Mouse (Mus musculus): Measurements from ENCODE around the gene Hoxb2. TPM values are rescaled to one million over a fixed set of nuclear protein-coding genes. Genes with fewer than 3 reads are reported as not detected.

Hoxb2 gene
- polyA plus RNA-seq, 1 experiment: 4.7 TPM

GRCm38 (mm10) chr11:96313134-96313533, 37.2 kb upstream of the Hoxb2 start:
- WGBS: 25% methylated on average over 2 of the region's 2 CpGs
- DNase-seq: no peak
- H3K4me1 ChIP-seq (ENCODE audit: control insufficient read depth, insufficient read depth, low read length): no peaks in the 10 kb centered on the region
- peaks cover 9% of the 10 kb centered on the region; the same call in 1 of the 2 replicates for H3K27me3 ChIP-seq (ENCODE audit: control insufficient read depth, insufficient read depth, low read length)
- TF ChIP-seq POLR2A (IDR thresholded peaks at IDR 0.05; ENCODE audit: borderline replicate concordance, insufficient read depth, low read length) (no peak), CTCF (IDR thresholded peaks at IDR 0.05; ENCODE audit: borderline replicate concordance, insufficient read depth, low read depth, low read length) (no peak)
- no peak overlapping the region for H3K27ac ChIP-seq (ENCODE audit: insufficient read depth, low read length)
- no peak overlapping the region for H3K4me3 ChIP-seq (replicated peaks; ENCODE audit: insufficient read depth, low read depth, low read length)

GRCm38 (mm10) chr11:96313806-96314428, 36.4 kb upstream of the Hoxb2 start:
- TF ChIP-seq POLR2A (IDR thresholded peaks at IDR 0.05; ENCODE audit: borderline replicate concordance, insufficient read depth, low read length): no peak
- TF ChIP-seq CTCF (IDR thresholded peaks at IDR 0.05; ENCODE audit: borderline replicate concordance, insufficient read depth, low read depth, low read length): no peak
- H3K4me1 ChIP-seq (ENCODE audit: control insufficient read depth, insufficient read depth, low read length): no peaks in the 10 kb centered on the region
- peaks cover 9% of the 10 kb centered on the region; the same call in 1 of the 2 replicates for H3K27me3 ChIP-seq (ENCODE audit: control insufficient read depth, insufficient read depth, low read length)
- H3K4me3 ChIP-seq (replicated peaks; ENCODE audit: insufficient read depth, low read depth, low read length): no peak overlapping the region
- 6% methylated on average over 12 of the region's 12 CpGs for WGBS
- H3K27ac ChIP-seq (ENCODE audit: insufficient read depth, low read length): no peak overlapping the region
- DNase-seq: no peak

GRCm38 (mm10) chr11:96314671-96315343, 35.5 kb upstream of the Hoxb2 start:
- no peak for DNase-seq
- H3K27me3 ChIP-seq (ENCODE audit: control insufficient read depth, insufficient read depth, low read length): peaks cover 11% of the 10 kb centered on the region; the same call in 1 of the 2 replicates
- WGBS: 2% methylated on average over 34 of the region's 34 CpGs

GRCm38 (mm10) chr11:96315344-96315681, 35.0 kb upstream of the Hoxb2 start:
- DNase-seq: no peak
- Histone ChIP-seq H3K4me1 (ENCODE audit: control insufficient read depth, insufficient read depth, low read length) (no peaks in the 10 kb centered on the region), H3K27me3 (ENCODE audit: control insufficient read depth, insufficient read depth, low read length) (peaks cover 13% of the 10 kb centered on the region; the same call in 1 of the 2 replicates), H3K4me3 (replicated peaks; ENCODE audit: insufficient read depth, low read depth, low read length) (no peak overlapping the region), H3K27ac (ENCODE audit: insufficient read depth, low read length) (no peak overlapping the region)
- TF ChIP-seq CTCF (IDR thresholded peaks at IDR 0.05; ENCODE audit: borderline replicate concordance, insufficient read depth, low read depth, low read length) (no peak), POLR2A (IDR thresholded peaks at IDR 0.05; ENCODE audit: borderline replicate concordance, insufficient read depth, low read length) (no peak)
- 4% methylated on average over 5 of the region's 5 CpGs for WGBS

More at GRCm38 (mm10) chr11:96314671-96315343, 35.5 kb upstream of the Hoxb2 start:
- H3K27ac ChIP-seq (ENCODE audit: insufficient read depth, low read length): no peak overlapping the region
- H3K4me3 ChIP-seq (replicated peaks; ENCODE audit: insufficient read depth, low read depth, low read length): no peak overlapping the region
- no peak for TF ChIP-seq POLR2A (IDR thresholded peaks at IDR 0.05; ENCODE audit: borderline replicate concordance, insufficient read depth, low read length)
- TF ChIP-seq CTCF (IDR thresholded peaks at IDR 0.05; ENCODE audit: borderline replicate concordance, insufficient read depth, low read depth, low read length): no peak
- no peaks in the 10 kb centered on the region for H3K4me1 ChIP-seq (ENCODE audit: control insufficient read depth, insufficient read depth, low read length)

GRCm38 (mm10) chr11:96316696-96317607, 33.4 kb upstream of the Hoxb2 start:
- Histone ChIP-seq H3K4me1 (ENCODE audit: control insufficient read depth, insufficient read depth, low read length) (no peaks in the 10 kb centered on the region), H3K27ac (ENCODE audit: insufficient read depth, low read length) (no peak overlapping the region), H3K4me3 (replicated peaks; ENCODE audit: insufficient read depth, low read depth, low read length) (no peak overlapping the region), H3K27me3 (ENCODE audit: control insufficient read depth, insufficient read depth, low read length) (peaks cover 15% of the 10 kb centered on the region; the same call in 1 of the 2 replicates)
- TF ChIP-seq CTCF (IDR thresholded peaks at IDR 0.05; ENCODE audit: borderline replicate concordance, insufficient read depth, low read depth, low read length) (no peak), POLR2A (IDR thresholded peaks at IDR 0.05; ENCODE audit: borderline replicate concordance, insufficient read depth, low read length) (no peak)
- no peak for DNase-seq
- 6% methylated on average over 18 of the region's 18 CpGs for WGBS

- peaks cover 13% of the 10 kb centered on the region; the same call in 1 of the 2 replicates for H3K27me3 ChIP-seq (ENCODE audit: control insufficient read depth, insufficient read depth, low read length)
- no peak within 1 kb of the TSS for H3K4me3 ChIP-seq (replicated peaks; ENCODE audit: insufficient read depth, low read depth, low read length)
- no peak within 1 kb of the TSS for H3K27ac ChIP-seq (ENCODE audit: insufficient read depth, low read length)
- DNase-seq: no peak
- 3% methylated on average over 28 of the region's 28 CpGs for WGBS
- TF ChIP-seq CTCF (IDR thresholded peaks at IDR 0.05; ENCODE audit: borderline replicate concordance, insufficient read depth, low read depth, low read length): no peak
- TF ChIP-seq POLR2A (IDR thresholded peaks at IDR 0.05; ENCODE audit: borderline replicate concordance, insufficient read depth, low read length): no peak
- no peaks in the 10 kb centered on the region for H3K4me1 ChIP-seq (ENCODE audit: control insufficient read depth, insufficient read depth, low read length)
Observed at GRCm38 (mm10) chr11:96317608-96318367, 32.5 kb upstream of the Hoxb2 start, which contains the start of gene Hoxb4. Gene Hoxb4, plus strand, starts transcription at chr11:96318267.

All from cerebellum, adult 2 months (tissue).